Mouse (Mus musculus) ES-CJ7 (cell line): ENCODE measurements around the gene Gm960.
A peak's percentile ranks its signal among the peaks of the same experiment; 100 is the strongest.

Experiments
- DNase-seq: peaks from one replicate; pipeline ENCODE4 v3.0.0; 2011; ENCODE audit warnings: low read depth, low spot score

Gene Gm960

DNA sequence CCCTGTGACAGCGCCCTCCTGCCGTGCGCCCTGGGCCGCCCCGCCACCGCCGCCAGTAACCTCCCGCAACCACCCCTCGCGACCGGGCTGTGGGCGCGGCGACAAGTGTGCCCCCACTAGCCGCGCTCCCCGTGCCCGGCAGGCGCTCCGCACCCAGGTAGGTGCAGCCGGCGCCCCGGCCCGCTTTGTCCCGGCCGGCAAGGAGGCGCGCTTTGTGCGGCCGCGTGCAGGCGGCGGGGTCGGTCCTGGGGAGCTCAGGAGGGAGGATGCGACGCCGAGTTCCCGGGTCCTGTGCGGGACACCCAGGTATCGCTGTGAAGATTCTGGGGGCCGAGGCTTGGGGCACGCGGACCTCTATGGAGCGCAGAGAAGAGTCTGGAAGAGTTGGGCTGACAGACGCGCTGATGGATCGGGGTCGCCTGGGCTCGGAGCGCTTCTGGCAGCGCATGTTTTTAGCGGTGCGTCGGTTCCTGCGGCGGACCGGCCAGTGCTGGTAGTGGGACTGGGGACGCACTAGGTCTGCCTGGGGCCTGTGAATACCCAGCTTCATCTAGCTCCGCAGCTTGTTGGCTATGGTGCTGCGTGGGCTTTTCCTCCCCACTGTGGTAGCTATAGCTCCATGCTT is 13.8 kb upstream of the Gm960 start:
- DNase-seq = no peak

DNA sequence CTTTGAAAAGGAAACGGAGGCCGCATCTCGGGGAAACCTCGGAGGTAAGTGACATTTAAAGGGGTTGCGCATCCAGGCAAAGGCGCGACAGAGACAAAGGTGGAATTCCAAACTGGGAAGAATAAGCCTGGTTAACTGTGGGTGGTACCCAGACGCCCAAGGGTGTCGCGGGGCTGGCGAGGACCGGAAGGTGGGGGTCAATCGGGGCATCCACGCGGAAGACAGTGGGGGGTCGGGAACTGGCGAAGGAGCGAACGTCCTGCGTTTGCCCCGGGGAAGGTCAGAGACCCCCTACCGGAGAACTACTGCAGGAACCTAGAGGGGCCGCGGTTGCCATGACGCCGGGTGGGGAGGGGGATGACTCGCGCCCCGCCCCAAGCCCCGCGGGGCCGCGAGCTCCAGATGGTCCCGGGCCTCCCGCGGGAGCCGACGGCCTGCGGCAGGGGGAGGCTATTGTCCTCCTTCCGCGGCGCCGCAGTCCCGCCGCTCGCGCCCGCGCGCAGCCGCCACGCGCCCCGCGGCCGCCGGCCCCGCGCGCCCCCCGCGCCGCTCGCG is 13.2 kb upstream of the Gm960 start:
- peak; percentile 67 for DNase-seq

DNA sequence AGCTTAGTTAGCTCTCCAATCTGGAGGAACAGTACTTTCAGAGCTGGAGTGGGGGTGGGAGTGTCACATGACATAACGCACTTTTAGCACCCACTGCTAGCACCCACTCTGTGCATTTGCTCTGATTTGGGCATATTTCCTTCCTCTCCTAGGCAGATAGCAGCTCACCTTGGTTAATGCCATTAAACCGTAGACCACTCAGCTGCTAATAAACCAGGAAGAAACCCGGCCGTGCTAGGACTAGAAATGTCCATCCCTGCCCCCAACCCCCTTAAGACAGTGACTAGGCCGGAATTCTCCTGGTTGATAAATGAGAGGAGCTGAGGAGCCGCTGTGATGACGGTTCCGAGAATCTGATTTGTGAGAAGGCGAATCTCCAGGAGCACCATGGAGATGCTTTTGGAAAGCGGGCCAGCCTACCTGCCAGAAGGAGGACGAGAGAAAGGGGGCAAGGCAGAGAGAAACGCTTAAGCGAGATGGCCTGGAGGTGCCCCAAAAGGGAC is 12.7 kb upstream of the Gm960 start, which contains the start of gene Sptbn2:
Gene Sptbn2, plus strand, starts transcription at position 70 of the 503 bp plus-strand sequence.
- DNase-seq = no peak

GRCm38 (mm10) chr19:4708765-4709164 is 10.3 kb upstream of the Gm960 start:
- DNase-seq = peak; percentile 37

DNA sequence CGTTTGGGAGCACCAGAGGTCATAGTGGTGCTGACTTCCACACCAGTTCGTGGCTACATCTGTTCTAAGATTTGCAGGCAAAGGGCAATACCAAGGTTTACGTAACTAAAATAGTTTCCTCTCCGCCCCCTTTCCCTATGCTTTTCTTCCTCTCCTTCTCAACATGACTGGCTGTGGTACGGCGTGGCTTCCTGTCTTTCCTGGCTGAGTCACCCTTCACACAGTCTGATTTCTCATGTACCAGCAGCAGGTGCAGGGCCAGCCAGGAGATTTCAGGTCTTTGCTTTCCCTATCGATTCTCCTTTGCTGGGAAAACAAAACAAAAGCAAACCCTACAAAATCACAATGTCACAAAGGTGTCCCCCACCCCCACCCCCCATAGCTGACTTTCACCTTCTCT is 2.8 kb upstream of the Gm960 start:
- DNase-seq = no peak

DNA sequence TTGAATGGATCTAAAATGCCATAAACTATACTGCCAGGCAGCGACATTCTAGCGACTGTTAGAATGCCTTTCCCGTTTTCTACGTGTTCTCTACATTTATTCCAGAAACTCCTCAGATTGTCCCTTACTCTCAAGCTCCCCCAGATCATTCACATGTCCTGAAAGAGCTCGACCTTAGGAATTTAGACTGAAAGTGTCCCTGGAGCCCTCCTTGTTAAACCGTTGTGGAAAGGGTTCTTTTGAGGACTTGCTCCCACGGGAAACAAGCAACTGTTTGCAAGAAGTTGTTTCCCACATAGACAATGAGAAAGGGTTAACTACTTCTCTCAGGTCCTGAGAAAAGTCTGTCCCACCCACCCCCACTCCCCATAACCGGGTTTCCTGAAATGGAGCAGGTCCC is 2.2 kb upstream of the Gm960 start:
- DNase-seq = no peak

GRCm38 (mm10) chr19:4699821-4700220 is 1.4 kb upstream of the Gm960 start:
- no peak for DNase-seq

DNA sequence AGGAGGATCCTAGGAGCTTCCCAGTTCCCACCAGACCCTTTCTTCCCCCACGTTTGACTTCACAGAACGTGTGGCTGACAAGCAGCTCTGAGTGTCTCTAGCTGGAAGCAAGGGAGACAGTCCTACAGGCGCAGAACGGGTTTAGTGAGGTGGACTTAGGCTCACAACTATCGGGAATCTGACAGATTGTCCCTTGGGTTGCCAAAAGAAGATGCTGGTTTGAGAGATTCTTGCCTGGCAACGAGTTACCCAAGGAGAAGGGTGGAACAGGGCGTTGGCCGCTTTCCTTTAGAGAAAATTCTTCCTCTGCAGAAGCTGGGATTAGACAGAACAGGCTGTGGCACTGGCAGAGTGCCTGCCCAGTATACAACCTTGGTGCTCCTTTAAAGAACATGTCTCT is 388 bp upstream of the Gm960 start:
- DNase-seq = no peak

- no peak for DNase-seq
Measured at GRCm38 (mm10) chr19:4697721-4698120, 747 bp downstream of the Gm960 start.

- no peak for DNase-seq
Measured at GRCm38 (mm10) chr19:4697121-4697520, 1.3 kb downstream of the Gm960 start.

- no peak for DNase-seq
Measured at GRCm38 (mm10) chr19:4694346-4694745, 4.1 kb downstream of the Gm960 start.

GRCm38 (mm10) chr19:4672401-4672800 is 26.1 kb downstream of the Gm960 start:
- DNase-seq = no peak

- DNase-seq = no peak
Measured at GRCm38 (mm10) chr19:4670776-4671175, 27.7 kb downstream of the Gm960 start.

DNA sequence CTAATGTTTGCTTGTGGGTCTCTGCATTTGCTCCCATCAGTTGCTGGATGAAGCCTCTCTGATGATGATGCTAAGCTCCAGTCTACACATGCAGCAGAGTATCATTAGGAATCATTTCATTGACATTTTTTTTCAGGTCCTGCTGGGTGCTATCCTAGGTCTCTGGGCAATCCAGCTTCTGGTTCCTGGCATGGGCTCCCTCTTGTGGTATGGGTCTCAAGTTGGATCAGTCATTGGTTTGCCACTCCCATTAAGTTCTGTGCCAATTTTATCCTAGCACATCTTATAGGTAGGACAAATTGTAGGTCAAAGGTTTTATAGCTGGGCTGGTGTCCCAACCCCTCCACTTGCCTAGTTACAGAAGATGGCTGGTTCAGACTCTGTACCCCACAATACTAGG is 31.7 kb downstream of the Gm960 start:
- DNase-seq = peak; percentile 11

GRCm38 (mm10) chr19:4658156-4658555 is 40.3 kb downstream of the Gm960 start:
- no peak for DNase-seq

GRCm38 (mm10) chr19:4646917-4647492 is 51.5 kb downstream of the Gm960 start:
- DNase-seq = no peak

DNA sequence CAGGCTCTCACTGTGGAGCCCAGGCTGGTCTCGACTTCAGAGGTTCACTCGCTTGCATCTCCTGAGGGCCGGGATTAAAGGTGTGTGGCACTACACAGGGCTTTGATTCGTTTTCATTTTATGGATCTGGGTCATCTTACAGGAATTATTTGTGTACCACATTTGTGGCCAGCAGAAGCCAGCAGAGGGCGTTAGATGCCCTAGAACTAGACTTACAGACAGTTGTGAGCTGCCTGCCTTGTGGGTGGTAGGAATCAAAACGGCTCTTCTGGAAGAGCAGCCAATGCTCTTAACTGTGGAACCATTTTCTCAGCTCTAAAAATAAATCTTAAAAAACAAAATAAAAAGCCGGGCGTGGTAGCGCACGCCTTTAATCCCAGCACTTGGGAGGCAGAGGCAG is 54.2 kb downstream of the Gm960 start:
- DNase-seq = peak; percentile 76

DNA sequence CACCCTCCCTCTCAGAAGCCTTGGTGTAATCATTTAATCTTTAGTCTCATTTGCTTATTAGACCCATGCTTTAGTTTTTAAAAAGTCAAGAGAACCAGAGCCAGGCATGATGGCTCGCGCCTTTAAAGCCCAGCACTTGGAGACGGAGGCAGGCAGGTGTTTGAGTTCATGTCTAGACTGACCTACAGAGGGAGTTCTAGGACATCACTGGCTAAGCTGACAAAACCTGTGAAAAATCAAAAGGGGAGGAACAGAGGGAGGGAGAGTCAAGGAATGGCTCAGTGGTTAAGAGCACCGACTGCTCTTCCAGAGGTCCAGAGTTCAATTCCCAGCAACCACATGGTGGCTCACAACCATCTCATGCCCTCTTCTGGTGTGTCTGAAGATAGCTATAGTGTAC is 62.5 kb downstream of the Gm960 start:
- peak; percentile 69 for DNase-seq

GRCm38 (mm10) chr19:4628819-4629218 is 69.6 kb downstream of the Gm960 start:
- DNase-seq = peak; percentile 81

DNA sequence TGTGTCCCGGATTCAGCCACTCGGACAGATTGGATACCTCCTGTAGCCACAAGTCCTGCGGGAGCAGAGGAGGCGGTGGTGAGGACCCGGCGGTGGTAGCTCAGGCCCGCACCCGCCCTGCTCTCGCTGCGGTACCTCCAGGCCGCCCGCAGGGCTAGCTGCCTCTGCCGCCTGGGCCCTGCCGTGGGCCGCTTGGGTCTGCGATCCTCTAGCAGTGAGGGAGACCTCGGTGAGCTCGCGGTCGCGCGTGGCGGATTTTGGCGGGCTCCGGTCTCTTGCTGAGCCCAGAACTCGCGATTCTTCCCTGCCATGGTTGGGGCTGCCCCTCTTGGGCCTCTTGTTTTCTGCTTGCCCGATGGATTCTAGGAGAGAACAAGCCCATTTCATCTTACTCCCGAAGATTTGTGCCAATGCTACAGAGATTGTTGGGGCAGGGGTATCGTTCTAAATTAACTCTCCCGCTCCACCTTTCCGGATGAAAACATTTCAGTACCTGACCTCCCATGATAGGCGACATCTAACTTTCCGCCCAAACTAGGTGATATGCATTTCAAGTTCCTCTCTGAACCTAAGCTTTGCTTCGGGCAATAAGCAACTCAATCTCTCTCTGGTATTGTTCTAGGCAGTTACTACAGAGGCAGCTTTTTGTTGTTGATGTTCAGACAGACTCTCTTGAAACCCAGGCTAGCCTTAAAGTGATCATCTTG is 72.5 kb downstream of the Gm960 start:
- DNase-seq = peak; percentile 34

DNA sequence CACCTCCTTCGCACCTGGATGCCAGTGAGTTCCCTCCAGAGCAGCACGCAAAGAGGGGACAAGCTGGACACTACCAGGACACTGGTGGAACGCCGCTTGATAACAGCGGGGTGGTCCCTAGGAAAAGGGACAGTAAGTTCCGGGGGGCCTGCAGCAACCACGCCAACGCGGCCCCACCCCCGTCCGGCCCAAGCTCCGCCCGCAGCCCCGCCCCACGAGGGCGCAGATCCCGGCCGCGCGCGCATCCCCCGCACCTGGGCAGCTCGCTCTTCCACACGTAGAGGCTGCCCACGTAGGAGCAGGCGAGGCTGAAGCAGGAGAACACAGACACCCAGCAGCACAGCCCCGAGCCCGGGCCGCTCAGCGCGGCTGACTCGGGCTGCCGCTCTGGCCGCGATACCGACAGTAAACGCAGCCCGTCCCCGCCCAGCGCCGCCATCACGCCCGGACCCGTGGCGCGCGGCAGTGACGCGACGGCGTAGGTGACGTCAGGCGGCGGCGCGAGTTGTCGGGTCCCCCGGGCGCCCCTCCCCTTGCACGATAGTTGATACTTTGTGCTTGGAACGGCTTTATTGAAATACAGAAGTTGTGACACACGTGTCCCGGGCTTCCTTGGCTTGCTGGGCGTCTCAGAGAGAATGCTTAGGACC is 73.2 kb downstream of the Gm960 start, which contains the start of gene Rce1:
Gene Rce1, minus strand, starts transcription at position 463 of the 650 bp plus-strand sequence.
- DNase-seq = peak; percentile 80
